26 mouse cellular contexts compared by ENCODE assay signal in genomic region chr1:72696256-72696655, GRCm38 (mm10). TPM values are rescaled to one million over a fixed set of nuclear protein-coding genes. Genes with fewer than 3 reads are reported as not detected.
A peak's percentile ranks its signal among the peaks of the same experiment; 100 is the strongest.
DNase-seq lines count a peak whose midpoint lies in the region; ATAC-seq lines count a peak whose summit lies in the region.
"Had no signal": no experiment of that assay in that cellular context is flagged by ENCODE, and none has a peak within 500 bp of the region (broad histone marks: within the 10 kb centered on the region; RNA-seq: fewer than 3 reads in every experiment).

No protein-coding gene starts in this region.

- no peaks in the 10 kb centered on the region for H3K9me3 ChIP-seq in kidney, embryonic 15.5 days (replicated peaks)
- H3K9me3 ChIP-seq: heart, embryonic 15.5 days had no signal

- H3K9ac ChIP-seq in kidney, embryonic 15.5 days, result no peak overlapping the region
- H3K9ac ChIP-seq: heart, embryonic 15.5 days had no signal

- no peak overlapping the region for H3K27ac ChIP-seq in kidney, embryonic 15.5 days
- H3K27ac ChIP-seq: heart, embryonic 15.5 days; hindbrain, postnatal 0 days had no signal

- no peaks in the 10 kb centered on the region for H3K4me1 ChIP-seq in kidney, embryonic 15.5 days
- H3K4me1 ChIP-seq: heart, embryonic 15.5 days had no signal

- peak; percentile 44 for DNase-seq in CD4-positive, CD25-positive, alpha-beta regulatory T cell, adult 2 months (ENCODE audit: low read depth, low spot score)
- DNase-seq in CD4-positive helper T cell, adult 2 months (ENCODE audit: low read depth, low spot score), result peak; percentile 16
- DNase-seq in R1 (ENCODE audit: low read depth, low spot score), result peak; percentile 31
- DNase-seq in induced T-regulatory cell, adult 2 months (ENCODE audit: low read depth), result peak; percentile 49
- DNase-seq in spleen, postnatal 4 days (ENCODE audit: low spot score in 2 of 2), result no peak
- no peak for DNase-seq in frontal cortex, postnatal 14 days (ENCODE audit: low spot score in 2 of 2)
- DNase-seq: adrenal gland, adult 8-10 months; cerebellum, adult 11 months; gastrocnemius, postnatal 10 days; heart, adult 18-20 months; heart, postnatal 4 days; kidney, adult 18-20 months; kidney, postnatal 10 days; left cerebral cortex, postnatal 4 days; liver; lung, adult 18-20 months; lung, postnatal 36 days; right cerebral cortex, adult 18-20 months had no signal

- H3K4me3 ChIP-seq in kidney, embryonic 15.5 days (replicated peaks), result no peak overlapping the region
- H3K4me3 ChIP-seq: heart, embryonic 15.5 days had no signal

- whole genome bisulfite sequencing in kidney, embryonic 15.5 days, result 47% methylated on average over 3 of the region's 3 CpGs

- no peak for ATAC-seq in CD4-positive, CD25-positive, alpha-beta regulatory T cell, adult 4 months
- ATAC-seq in kidney, embryonic 15.5 days (replicated peaks; ENCODE audit: low FRiP score), result no peak
- ATAC-seq: hindbrain, postnatal 0 days; midbrain, embryonic 16.5 days had no signal

- no peak overlapping the region for H3K4me2 ChIP-seq in kidney, embryonic 15.5 days
- H3K4me2 ChIP-seq: heart, embryonic 15.5 days had no signal

- no peaks in the 10 kb centered on the region for H3K27me3 ChIP-seq in kidney, embryonic 15.5 days
- H3K27me3 ChIP-seq: heart, embryonic 15.5 days had no signal

- no peaks in the 10 kb centered on the region for H3K36me3 ChIP-seq in kidney, embryonic 15.5 days
- H3K36me3 ChIP-seq: heart, embryonic 15.5 days had no signal

RNA-seq across cellular contexts. Expression of gene Ankar, which starts 4.1 kb away (rescaled TPM):
- polyA plus RNA-seq in CD4-positive, CD25-positive, alpha-beta regulatory T cell, adult 4 months (2017; shearing (Covaris generic)), result not detected
- not detected in 2 replicates for polyA plus RNA-seq in kidney, embryonic 15.5 days (2015; fragmentation: Nextera tagmentation; extraction: Ambion mirVana)
- polyA plus RNA-seq: forebrain, embryonic 11.5 days; frontal cortex, adult 2 months; heart, embryonic 15.5 days; hindbrain, postnatal 0 days; midbrain, embryonic 16.5 days; stomach, embryonic 14.5 days had no signal

RNA-seq across cellular contexts. Expression of gene Rpl37a, which starts 14.8 kb away (rescaled TPM):
- polyA plus RNA-seq in CD4-positive, CD25-positive, alpha-beta regulatory T cell, adult 4 months (2017; shearing (Covaris generic)), result 1,000 to 10,000 TPM; 2,103 to 2,879 TPM
- 1,899 and 2,168 TPM in 2 replicates for polyA plus RNA-seq in kidney, embryonic 15.5 days (2015; fragmentation: Nextera tagmentation; extraction: Ambion mirVana)

Comparison
In these comparisons a context has a peak if more than half of its experiments do, and no peak if none do; other contexts are left out.
1. DNase-seq: peak in CD4-positive, CD25-positive, alpha-beta regulatory T cell, adult 2 months (single experiment), CD4-positive helper T cell, adult 2 months (single experiment), R1 (single experiment) and induced T-regulatory cell, adult 2 months (single experiment); none in spleen, postnatal 4 days (0 of 2) and frontal cortex, postnatal 14 days (0 of 2).